Mouse (Mus musculus) embryonic facial prominence, embryonic 15.5 days (tissue): ENCODE data around the gene Pik3r4. TPM values are rescaled to one million over a fixed set of nuclear protein-coding genes. Genes with fewer than 3 reads are reported as not detected.

Experiments
- ATAC-seq: fragments of 200-750 bp; cut with Nextera tagmentation; 2 replicates; pipeline ENCODE4 v1.8.0; 2017; ENCODE audit warnings: low read depth, moderate TSS enrichment; ENCODE audit not compliant: insufficient number of reproducible peaks, low FRiP score, low TSS enrichment
- H3K27ac ChIP-seq: fragments of 300-500 bp; sonication (generic); replicated peaks from 2 replicates; pipeline ENCODE4 v1.5.1; 2015; ENCODE audit warnings: mild to moderate bottlenecking, inconsistent platforms
- H3K27me3 ChIP-seq: fragments of 300-500 bp; sonication (generic); 2 replicates; pipeline ENCODE4 v1.6.1; 2015; ENCODE audit warnings: inconsistent platforms
- H3K36me3 ChIP-seq: fragments of 300-500 bp; sonication (generic); 2 replicates; pipeline ENCODE4 v1.6.1; 2015; ENCODE audit warnings: mild to moderate bottlenecking, inconsistent platforms
- H3K4me1 ChIP-seq: fragments of 300-500 bp; sonication (generic); 2 replicates; pipeline ENCODE4 v1.6.1; 2015; ENCODE audit warnings: inconsistent platforms
- H3K4me2 ChIP-seq: fragments of 300-500 bp; sonication (generic); replicated peaks from 2 replicates; pipeline ENCODE4 v1.6.1; 2015; ENCODE audit warnings: mild to moderate bottlenecking, inconsistent platforms
- H3K4me3 ChIP-seq: fragments of 300-500 bp; sonication (generic); replicated peaks from 2 replicates; pipeline ENCODE4 v1.5.1; 2015; ENCODE audit warnings: mild to moderate bottlenecking, inconsistent platforms
- H3K9ac ChIP-seq: fragments of 300-500 bp; sonication (generic); 2 replicates; pipeline ENCODE4 v1.6.1; 2015; ENCODE audit warnings: inconsistent platforms
- H3K9me3 ChIP-seq: fragments of 300-500 bp; sonication (generic); replicated peaks from 2 replicates; pipeline ENCODE4 v1.6.1; 2016; ENCODE audit warnings: inconsistent platforms
- WGBS: fragments of 180-500 bp; shearing (Covaris S2); methylation state at CpG from one replicate; pipeline ENCODE4 v1.1.7; 2015; 5-methylcytosine and 5-hydroxymethylcytosine counted together
- polyA plus RNA-seq: library from polyadenylated mRNA; unstranded; fragments of >200 nt; fragmentation: Nextera tagmentation; extraction: Ambion mirVana; gene quantifications from 2 replicates; pipeline ENCODE4 v1.2.1, GENCODE M21; 2015

Pik3r4 gene
- polyA plus RNA-seq, 1 experiment from 2014 or later, result 22.5 TPM

DNA sequence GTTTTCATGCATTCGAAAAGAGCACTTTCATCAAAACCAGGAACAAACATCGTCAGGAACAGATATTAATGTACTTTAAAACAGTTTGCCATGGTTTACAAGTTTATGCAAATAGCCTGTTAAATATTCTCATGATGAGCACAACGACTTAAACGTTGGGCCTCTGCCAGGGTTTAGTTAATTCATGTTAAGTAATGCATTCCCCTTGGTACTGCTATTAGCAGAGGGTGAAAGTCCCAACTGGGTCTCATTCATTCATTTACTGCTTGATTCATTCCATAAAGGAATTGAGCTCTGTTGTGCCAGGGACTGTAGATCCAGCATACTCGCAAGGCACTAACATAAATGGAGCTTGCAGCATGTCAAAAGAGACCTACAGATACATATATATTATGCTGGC lies 92.4 kb downstream of the Pik3r4 start:
- H3K9ac ChIP-seq, result no peak overlapping the region
- no peaks in the 10 kb centered on the region for H3K36me3 ChIP-seq
- no peaks in the 10 kb centered on the region for H3K27me3 ChIP-seq
- 0 out of 2 replicates have a peak overlapping the region, but pooled peaks have one; percentile 9 for H3K27ac ChIP-seq
- 44% methylated on average over 5 of the region's 5 CpGs for WGBS
- peaks cover 6% of the 10 kb centered on the region; the same call in 1 of the 2 replicates for H3K4me1 ChIP-seq
- no peak for ATAC-seq
- H3K9me3 ChIP-seq, result no peaks in the 10 kb centered on the region
- no peak overlapping the region for H3K4me2 ChIP-seq
- H3K4me3 ChIP-seq, result no peak overlapping the region

Other genes with a start within 250 kb of the Pik3r4 start
- 11.5 and 12.2 TPM in 2 replicates for gene Aste1, start 247.6 kb upstream of the Pik3r4 start, polyA plus RNA-seq
- 1.9 and 5.3 TPM in 2 replicates for gene Nek11, start 247.5 kb upstream of the Pik3r4 start, polyA plus RNA-seq
- 56.7 and 57.7 TPM in 2 replicates for gene Atp2c1, start 115.7 kb upstream of the Pik3r4 start, polyA plus RNA-seq
- 4.2 and 5.1 TPM in 2 replicates for gene Col6a6, start 185.2 kb downstream of the Pik3r4 start, polyA plus RNA-seq